Mouse (Mus musculus): ENCODE data around the gene Vmn1r191.
"Not testable (repeated sequence)": the region's sequence is repeated elsewhere in the genome, so short reads cannot be mapped to it uniquely, and the experiment has no call there.

Vmn1r191 gene

DNA sequence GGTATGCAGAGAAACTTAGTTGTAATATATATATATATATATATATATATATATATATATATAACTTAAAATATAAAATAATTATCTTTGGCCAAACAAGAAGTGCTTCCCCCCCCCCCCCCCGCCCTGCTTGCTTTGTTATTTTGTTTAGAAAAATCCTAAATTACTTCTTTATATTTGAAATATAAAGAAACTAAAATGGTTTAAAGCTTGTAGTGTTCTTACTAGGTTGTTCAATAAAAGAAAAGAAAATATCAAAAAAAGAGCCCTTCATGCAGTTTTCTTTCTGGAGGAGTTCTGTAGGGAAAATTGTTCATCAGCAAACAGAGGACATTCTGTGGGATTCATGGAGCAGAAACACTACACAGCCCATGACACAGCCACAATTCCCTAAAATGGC lies at the start of gene Vmn1r191:
Gene Vmn1r191 (minus strand): TSS at position 101 of the 400 bp plus-strand sequence.
- DNase-seq (ENCODE audit: low read depth, low spot score), result no peak

DNA sequence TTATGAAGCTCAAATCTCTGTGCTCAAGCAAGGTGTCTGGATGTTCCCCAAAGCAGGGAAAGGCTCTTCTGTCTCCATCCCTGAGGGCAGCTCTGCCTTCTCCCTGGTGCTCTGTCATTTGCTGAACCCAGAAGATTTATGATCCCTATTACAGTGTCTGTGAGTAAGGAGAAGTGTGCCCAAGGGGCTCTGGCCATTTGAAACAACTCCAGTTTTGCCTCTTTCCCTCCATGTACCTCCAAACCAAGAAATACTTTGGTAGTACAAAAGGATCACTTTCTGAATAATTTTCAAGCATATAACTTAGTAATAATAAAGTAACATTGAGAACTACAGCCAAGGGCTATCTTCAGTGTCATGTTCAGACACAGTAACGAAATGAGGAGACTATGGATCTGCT lies 39.3 kb upstream of the Vmn1r191 start, which contains the start of gene Vmn1r193:
Gene Vmn1r193 (minus strand): TSS at position 101 of the 400 bp plus-strand sequence.
- DNase-seq (ENCODE audit: low read depth, low spot score), result not testable (repeated sequence)

DNA sequence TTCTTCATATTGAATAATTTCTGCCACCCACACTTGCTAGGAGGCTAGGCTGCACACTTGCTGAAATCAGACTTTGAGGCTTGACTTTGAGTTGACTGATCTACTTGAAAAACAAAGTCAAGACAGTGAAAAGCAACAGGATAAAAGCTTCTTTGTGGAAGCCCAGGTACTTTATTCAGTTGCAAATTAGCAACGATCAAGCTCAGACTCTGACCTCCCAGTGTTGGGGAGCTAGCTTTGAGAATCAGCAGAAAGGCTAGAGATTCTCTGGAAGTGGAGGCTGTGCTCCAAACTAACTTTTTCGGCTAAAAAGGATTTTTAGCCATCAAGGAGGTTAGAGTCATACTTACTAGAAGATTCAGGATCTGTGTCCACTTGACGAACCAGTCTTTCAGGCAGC lies 9.0 kb upstream of the Vmn1r191 start:
- DNase-seq (ENCODE audit: low read depth, low spot score), result not testable (repeated sequence)

DNA sequence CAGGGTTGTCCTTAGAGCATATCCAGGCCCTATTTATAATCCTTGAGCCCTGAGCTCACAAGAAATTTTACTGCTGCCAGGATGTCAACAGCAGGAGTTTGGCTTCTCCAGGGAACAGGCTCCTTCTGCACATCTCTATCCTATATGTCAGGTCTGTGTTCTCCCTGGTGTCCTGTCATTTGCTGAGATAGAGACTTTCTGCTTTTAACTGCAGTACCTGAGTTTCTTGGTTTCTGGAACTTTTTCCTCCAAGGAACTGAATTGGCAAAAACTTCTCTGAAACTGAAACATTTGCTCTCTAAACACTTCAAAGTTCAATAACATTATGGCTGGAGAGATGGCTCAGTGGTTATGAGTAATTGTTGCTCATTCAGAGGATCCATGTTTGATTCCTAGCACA lies 7.3 kb upstream of the Vmn1r191 start, which contains the start of gene Vmn1r192:
Gene Vmn1r192 (minus strand): TSS at position 101 of the 400 bp plus-strand sequence.
- DNase-seq (ENCODE audit: low read depth, low spot score), result no peak

DNA sequence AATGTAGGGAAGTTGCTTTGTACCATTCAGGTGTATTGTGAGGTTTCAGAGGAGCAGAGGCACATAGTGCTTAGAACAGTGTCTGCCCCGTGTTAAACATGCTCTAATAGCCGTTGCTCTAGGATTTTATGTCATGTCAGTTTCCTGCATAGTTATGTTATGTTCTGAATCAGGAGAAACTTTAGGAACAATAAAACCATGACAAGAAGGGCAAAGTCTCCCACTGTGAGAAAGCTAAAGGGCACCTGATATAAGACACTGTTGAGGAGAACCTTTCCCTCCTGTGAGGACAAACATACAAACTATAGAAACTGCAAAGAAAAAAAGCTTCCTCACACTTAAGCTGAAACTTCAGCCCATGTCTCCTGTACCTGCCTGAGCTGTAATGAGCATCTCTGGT lies 6.6 kb upstream of the Vmn1r191 start:
- DNase-seq (ENCODE audit: low read depth, low spot score), result no peak

DNA sequence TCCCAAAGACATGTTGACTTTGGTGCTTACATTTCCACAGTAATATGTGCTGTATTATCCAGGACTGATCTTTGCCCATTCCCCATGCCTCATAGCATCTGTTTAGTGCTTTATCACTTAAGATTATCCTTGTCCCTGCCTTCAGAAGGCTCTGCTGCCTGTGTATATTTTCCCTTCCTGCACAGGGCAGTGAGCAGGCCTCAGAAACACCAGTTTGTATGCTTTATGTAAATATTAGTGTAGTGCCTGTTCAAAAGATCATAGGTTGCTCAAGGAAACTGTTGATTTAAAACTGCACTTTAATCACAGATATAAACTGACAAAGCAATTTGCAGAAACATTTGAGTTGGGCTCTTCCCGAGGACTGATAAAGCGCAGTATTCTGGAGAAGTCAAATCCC lies 5.5 kb upstream of the Vmn1r191 start:
- DNase-seq (ENCODE audit: low read depth, low spot score), result no peak

DNA sequence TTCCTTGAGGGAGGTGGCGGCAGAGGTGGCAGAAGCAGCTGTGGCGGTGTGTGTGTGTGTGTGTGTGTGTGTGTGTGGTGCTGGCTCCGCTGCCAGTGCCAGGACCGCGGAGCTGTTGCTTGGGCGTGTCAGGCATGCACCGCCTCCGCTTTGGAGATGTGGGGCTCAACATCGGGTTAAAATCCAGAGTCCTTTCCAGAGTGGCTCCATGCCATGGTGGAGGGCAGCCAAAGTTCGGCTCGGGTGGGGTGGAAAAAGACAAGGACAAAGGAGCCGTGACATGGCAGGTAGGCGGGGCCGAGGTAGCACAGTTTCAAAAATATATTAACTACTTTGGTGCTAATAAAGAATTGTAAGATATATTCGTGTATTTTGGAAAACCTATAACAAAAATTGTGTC lies 15.4 kb downstream of the Vmn1r191 start:
- DNase-seq (ENCODE audit: low read depth, low spot score), result no peak

DNA sequence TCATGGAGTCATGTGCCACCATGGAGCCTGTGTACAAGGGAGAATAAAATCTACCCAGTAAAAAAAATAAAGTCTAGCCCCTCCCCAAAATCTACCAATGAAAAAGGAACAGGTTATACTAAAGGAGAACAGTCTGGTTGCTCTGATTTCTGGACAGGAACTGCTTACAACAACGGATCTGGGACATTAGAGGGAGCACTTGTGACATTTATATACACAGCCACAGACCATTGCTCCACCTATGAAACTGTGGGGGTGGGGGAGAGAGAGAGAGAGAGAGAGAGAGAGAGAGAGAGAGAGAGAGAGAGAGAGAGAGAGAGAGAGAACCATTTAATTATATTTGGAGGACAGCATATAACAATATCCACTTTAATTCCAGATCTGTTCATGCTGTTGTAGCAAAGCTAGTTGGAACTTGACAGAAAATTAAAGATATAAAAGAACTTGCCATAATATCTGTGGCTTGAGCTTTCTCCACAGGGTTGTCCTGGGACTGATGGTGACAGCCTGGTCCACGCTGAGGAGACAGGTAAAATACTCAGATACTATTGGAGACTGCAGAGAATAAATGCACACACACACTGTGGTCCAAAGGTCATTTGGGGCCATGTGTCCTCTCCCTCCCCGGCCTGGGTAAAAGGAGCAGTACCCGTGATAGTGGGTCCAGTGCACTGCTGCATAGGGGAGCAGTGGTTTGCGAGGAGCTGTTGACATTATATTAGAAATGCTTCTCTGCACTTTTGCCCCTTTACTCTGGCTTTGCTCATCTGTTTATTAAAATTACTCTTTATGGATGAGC lies 47.1 kb downstream of the Vmn1r191 start:
- DNase-seq (ENCODE audit: low read depth, low spot score), result not testable (repeated sequence)
